Mouse (Mus musculus) testis, adult 2 months (tissue): Measurements from ENCODE around the gene Ifnlr1.

ENCODE experiments used
- CTCF ChIP-seq: fragments of 200-500 bp; IDR thresholded peaks from 2 replicates; pipeline ENCODE4 v1.5.1; 2012; ENCODE audit warnings: low read depth, mild to moderate bottlenecking, inconsistent platforms, low read length, moderate library complexity; ENCODE audit not compliant: control insufficient read depth, insufficient read depth, insufficient replicate concordance
- POLR2A ChIP-seq: fragments of 200-500 bp; IDR thresholded peaks from 2 replicates; pipeline ENCODE4 v1.6.1; 2012; ENCODE audit warnings: low read depth, mild to moderate bottlenecking, inconsistent platforms, low read length, moderate library complexity; ENCODE audit not compliant: control insufficient read depth

- TF ChIP-seq CTCF (no peak), POLR2A (no peak)
These were observed 66.2 kb downstream of the Ifnlr1 start for GRCm38 (mm10) chr4:135752106-135752778.
